Mouse (Mus musculus) stomach, embryonic 15.5 days (tissue): Measurements from ENCODE around the gene Olfr1158. TPM values are rescaled to one million over a fixed set of nuclear protein-coding genes. Genes with fewer than 3 reads are reported as not detected.
"Not testable (repeated sequence)": the region's sequence is repeated elsewhere in the genome, so short reads cannot be mapped to it uniquely, and the experiment has no call there.

Experiments
- ATAC-seq: fragments of 200-750 bp; cut with Nextera tagmentation; 2 replicates; pipeline ENCODE4 v1.8.0; 2017; ENCODE audit warnings: low read depth, moderate number of reproducible peaks, moderate TSS enrichment; ENCODE audit not compliant: insufficient read depth, low FRiP score
- H3K27ac ChIP-seq: fragments of 300-500 bp; sonication (generic); 2 replicates; pipeline ENCODE4 v1.5.1; 2015; ENCODE audit warnings: mild to moderate bottlenecking, inconsistent platforms
- H3K27me3 ChIP-seq: fragments of 300-500 bp; sonication (generic); replicated peaks from 2 replicates; pipeline ENCODE4 v1.6.1; 2015; ENCODE audit warnings: inconsistent platforms
- H3K36me3 ChIP-seq: fragments of 300-500 bp; sonication (generic); 2 replicates; pipeline ENCODE4 v1.6.1; 2015; ENCODE audit warnings: inconsistent platforms
- H3K4me1 ChIP-seq: fragments of 300-500 bp; sonication (generic); 2 replicates; pipeline ENCODE4 v1.6.1; 2015; ENCODE audit warnings: inconsistent platforms
- H3K4me2 ChIP-seq: fragments of 300-500 bp; sonication (generic); 2 replicates; pipeline ENCODE4 v1.6.1; 2015; ENCODE audit warnings: mild to moderate bottlenecking, inconsistent platforms
- H3K4me3 ChIP-seq: fragments of 300-500 bp; sonication (generic); replicated peaks from 2 replicates; pipeline ENCODE4 v1.5.1; 2015; ENCODE audit warnings: inconsistent platforms
- H3K9ac ChIP-seq: fragments of 300-500 bp; sonication (generic); 2 replicates; pipeline ENCODE4 v1.6.1; 2015; ENCODE audit warnings: inconsistent platforms
- H3K9me3 ChIP-seq: fragments of 300-500 bp; sonication (generic); 2 replicates; pipeline ENCODE4 v1.6.1; 2016; ENCODE audit warnings: inconsistent platforms
- WGBS: fragments of 180-500 bp; shearing (Covaris S2); methylation state at CpG from one replicate; pipeline ENCODE4 v1.1.7; 2015; 5-methylcytosine and 5-hydroxymethylcytosine counted together
- polyA plus RNA-seq: library from polyadenylated mRNA; unstranded; fragments of >200 nt; fragmentation: Nextera tagmentation; extraction: Ambion mirVana; gene quantifications from 2 replicates; pipeline ENCODE4 v1.2.1, GENCODE M21; 2015

Gene Olfr1158
- not detected in 2 replicates for polyA plus RNA-seq

GRCm38 (mm10) chr2:87989813-87990212 is at the start of gene Olfr1158:
Gene Olfr1158, plus strand, starts transcription at chr2:87990113.
- no peak within 1 kb of the TSS for H3K4me2 ChIP-seq
- H3K27me3 ChIP-seq, result no peaks in the 10 kb centered on the region
- H3K9me3 ChIP-seq, result no peaks in the 10 kb centered on the region
- H3K4me1 ChIP-seq, result no peaks in the 10 kb centered on the region
- H3K36me3 ChIP-seq, result no peaks in the 10 kb centered on the region
- ATAC-seq, result no peak
- H3K9ac ChIP-seq, result no peak within 1 kb of the TSS
- H3K4me3 ChIP-seq, result no peak within 1 kb of the TSS
- no peak within 1 kb of the TSS for H3K27ac ChIP-seq

- ATAC-seq, result no peak
- Histone ChIP-seq H3K4me1 (no peaks in the 10 kb centered on the region), H3K4me2 (no peak within 1 kb of the TSS), H3K27me3 (no peaks in the 10 kb centered on the region), H3K36me3 (no peaks in the 10 kb centered on the region), H3K4me3 (no peak within 1 kb of the TSS), H3K27ac (no peak within 1 kb of the TSS), H3K9ac (no peak within 1 kb of the TSS), H3K9me3 (no peaks in the 10 kb centered on the region)
- WGBS, result 93% methylated on average over 1 of the region's 1 CpGs
Observed at GRCm38 (mm10) chr2:87945037-87945436, 44.9 kb upstream of the Olfr1158 start, which contains the start of gene Olfr1155. Gene Olfr1155, minus strand, starts transcription at chr2:87945137.

- Histone ChIP-seq H3K9me3 (no peaks in the 10 kb centered on the region), H3K9ac (no peak within 1 kb of the TSS), H3K4me2 (no peak within 1 kb of the TSS), H3K4me3 (no peak within 1 kb of the TSS), H3K4me1 (no peaks in the 10 kb centered on the region), H3K27ac (no peak within 1 kb of the TSS), H3K27me3 (no peaks in the 10 kb centered on the region), H3K36me3 (no peaks in the 10 kb centered on the region)
- no peak for ATAC-seq
Observed at GRCm38 (mm10) chr2:87953000-87953399, 36.9 kb upstream of the Olfr1158 start, which contains the start of gene Olfr1156. Gene Olfr1156, minus strand, starts transcription at chr2:87953100.

GRCm38 (mm10) chr2:87968199-87968598 is 21.7 kb upstream of the Olfr1158 start, which contains the start of gene Olfr1157:
Gene Olfr1157, minus strand, starts transcription at chr2:87968299.
- Histone ChIP-seq H3K4me1 (no peaks in the 10 kb centered on the region), H3K36me3 (no peaks in the 10 kb centered on the region), H3K4me2 (no peak within 1 kb of the TSS), H3K27me3 (no peaks in the 10 kb centered on the region), H3K9me3 (no peaks in the 10 kb centered on the region), H3K27ac (no peak within 1 kb of the TSS), H3K4me3 (no peak within 1 kb of the TSS), H3K9ac (no peak within 1 kb of the TSS)
- no peak for ATAC-seq
- 91% methylated on average over 4 of the region's 4 CpGs for WGBS

- no peak within 1 kb of the TSS for H3K4me3 ChIP-seq
- no peak for ATAC-seq
- 71% methylated on average over 3 of the region's 3 CpGs for whole genome bisulfite sequencing
- H3K9ac ChIP-seq, result no peak within 1 kb of the TSS
- H3K4me2 ChIP-seq, result no peak within 1 kb of the TSS
- no peaks in the 10 kb centered on the region for H3K4me1 ChIP-seq
- H3K27me3 ChIP-seq, result no peaks in the 10 kb centered on the region
- no peaks in the 10 kb centered on the region for H3K9me3 ChIP-seq
- H3K36me3 ChIP-seq, result no peaks in the 10 kb centered on the region
- no peak within 1 kb of the TSS for H3K27ac ChIP-seq
Observed at GRCm38 (mm10) chr2:87974563-87974962, 15.3 kb upstream of the Olfr1158 start, which contains the start of gene Olfr74. Gene Olfr74, minus strand, starts transcription at chr2:87974663.

GRCm38 (mm10) chr2:88007515-88008318 is 17.8 kb downstream of the Olfr1158 start, which contains the start of gene Olfr1160:
Gene Olfr1160, minus strand, starts transcription at chr2:88008268.
- Histone ChIP-seq H3K36me3 (no peaks in the 10 kb centered on the region), H3K27ac (no peak within 1 kb of the TSS), H3K9ac (no peak within 1 kb of the TSS), H3K4me2 (no peak within 1 kb of the TSS), H3K4me3 (no peak within 1 kb of the TSS), H3K9me3 (no peaks in the 10 kb centered on the region), H3K27me3 (no peaks in the 10 kb centered on the region), H3K4me1 (no peaks in the 10 kb centered on the region)
- ATAC-seq, result peak; percentile 92

- H3K27ac ChIP-seq, H3K36me3 ChIP-seq, H3K9me3 ChIP-seq, ATAC-seq, H3K4me1 ChIP-seq, H3K4me2 ChIP-seq, H3K27me3 ChIP-seq, H3K4me3 ChIP-seq, H3K9ac ChIP-seq: not testable (repeated sequence)
- 60% methylated on average over 1 of the region's 1 CpGs for WGBS
Observed at GRCm38 (mm10) chr2:88022474-88022873, 32.6 kb downstream of the Olfr1158 start, which contains the start of gene Olfr1161. Gene Olfr1161, plus strand, starts transcription at chr2:88022774.

- Histone ChIP-seq H3K36me3 (no peaks in the 10 kb centered on the region), H3K9ac (no peak within 1 kb of the TSS), H3K4me1 (no peaks in the 10 kb centered on the region), H3K27ac (no peak within 1 kb of the TSS), H3K27me3 (no peaks in the 10 kb centered on the region), H3K4me2 (no peak within 1 kb of the TSS), H3K4me3 (no peak within 1 kb of the TSS), H3K9me3 (no peaks in the 10 kb centered on the region)
- no peak for ATAC-seq
Observed at GRCm38 (mm10) chr2:88037599-88037998, 47.7 kb downstream of the Olfr1158 start, which contains the start of gene Olfr73. Gene Olfr73, minus strand, starts transcription at chr2:88037699.

Other genes with a start within 250 kb of the Olfr1158 start
- not detected in 2 replicates for gene Olfr1140, start 246.4 kb upstream of the Olfr1158 start, polyA plus RNA-seq
- not detected in 2 replicates for gene Olfr1141, start 236.1 kb upstream of the Olfr1158 start, polyA plus RNA-seq
- gene Olfr152, start 210.6 kb upstream of the Olfr1158 start, polyA plus RNA-seq, result not detected in 2 replicates
- gene Olfr1143, start 189.5 kb upstream of the Olfr1158 start, polyA plus RNA-seq, result not detected in 2 replicates
- gene Olfr1145, start 180.3 kb upstream of the Olfr1158 start, polyA plus RNA-seq, result not detected in 2 replicates
- not detected in 2 replicates for gene Olfr1148, start 159.6 kb upstream of the Olfr1158 start, polyA plus RNA-seq
- not detected in 2 replicates for gene Olfr1150-ps1, start 146.1 kb upstream of the Olfr1158 start, polyA plus RNA-seq
- gene Olfr1151, start 134.3 kb upstream of the Olfr1158 start, polyA plus RNA-seq, result not detected in 2 replicates
- gene Olfr1152, start 123.6 kb upstream of the Olfr1158 start, polyA plus RNA-seq, result not detected in 2 replicates
- gene Olfr1153, start 95.2 kb upstream of the Olfr1158 start, polyA plus RNA-seq, result not detected in 2 replicates
- gene Olfr1154, start 84.9 kb upstream of the Olfr1158 start, polyA plus RNA-seq, result not detected in 2 replicates
- not detected in 2 replicates for gene Olfr1155, start 45.0 kb upstream of the Olfr1158 start, polyA plus RNA-seq
- not detected in 2 replicates for gene Olfr1156, start 37.0 kb upstream of the Olfr1158 start, polyA plus RNA-seq
- gene Olfr1157, start 21.8 kb upstream of the Olfr1158 start, polyA plus RNA-seq, result not detected in 2 replicates
- not detected in 2 replicates for gene Olfr74, start 15.4 kb upstream of the Olfr1158 start, polyA plus RNA-seq
- gene Olfr1160, start 18.2 kb downstream of the Olfr1158 start, polyA plus RNA-seq, result not detected in 2 replicates
- gene Olfr1161, start 32.7 kb downstream of the Olfr1158 start, polyA plus RNA-seq, result not detected in 2 replicates
- not detected in 2 replicates for gene Olfr73, start 47.6 kb downstream of the Olfr1158 start, polyA plus RNA-seq
- not detected in 2 replicates for gene Olfr1162, start 61.0 kb downstream of the Olfr1158 start, polyA plus RNA-seq
- not detected in 2 replicates for gene Olfr1163, start 81.7 kb downstream of the Olfr1158 start, polyA plus RNA-seq
- not detected in 2 replicates for gene Olfr1164, start 103.9 kb downstream of the Olfr1158 start, polyA plus RNA-seq
- gene Olfr1166, start 138.2 kb downstream of the Olfr1158 start, polyA plus RNA-seq, result not detected in 2 replicates
- gene Olfr1167, start 165.1 kb downstream of the Olfr1158 start, polyA plus RNA-seq, result not detected in 2 replicates
- not detected in 2 replicates for gene Olfr1168, start 191.8 kb downstream of the Olfr1158 start, polyA plus RNA-seq
- gene Olfr1170, start 238.2 kb downstream of the Olfr1158 start, polyA plus RNA-seq, result not detected in 2 replicates